28 mouse cellular contexts compared by ENCODE assay signal in the genomic region with DNA sequence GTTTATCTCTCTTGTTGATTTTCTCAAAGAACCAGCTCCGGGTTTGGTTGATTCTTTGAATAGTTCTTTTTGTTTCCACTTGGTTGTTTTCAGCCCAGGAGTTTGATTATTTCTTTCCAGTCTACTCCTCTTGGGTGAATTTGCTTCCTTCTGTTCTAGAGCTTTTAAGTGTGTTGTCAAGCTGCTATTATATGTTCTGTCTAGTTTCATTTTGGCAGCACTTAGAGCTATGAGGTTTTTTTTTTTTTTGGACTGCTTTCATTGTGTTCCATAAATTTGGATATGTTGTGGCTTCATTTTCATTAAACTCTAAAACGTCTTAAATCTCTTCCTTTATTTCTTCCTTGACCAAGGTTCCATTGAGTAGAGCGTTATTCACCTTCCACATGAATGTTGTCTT.
"Had no signal": no experiment of that assay in that cellular context is flagged by ENCODE, and none has a peak within 500 bp of the region (broad histone marks: within the 10 kb centered on the region; RNA-seq: fewer than 3 reads in every experiment).

No protein-coding gene starts in this region.

- H3K4me3 ChIP-seq: limb, embryonic 10.5 days; limb, embryonic 12.5 days; limb, embryonic 13.5 days; limb, embryonic 15.5 days; liver, embryonic 12.5 days; liver, embryonic 13.5 days; liver, embryonic 15.5 days; lung, embryonic 15.5 days; megakaryocyte, embryonic 14.5 days; midbrain, embryonic 10.5 days; midbrain, embryonic 12.5 days; midbrain, embryonic 13.5 days; midbrain, embryonic 15.5 days; myocyte; neural tube, embryonic 12.5 days had no signal

- H3K36me3 ChIP-seq: limb, embryonic 10.5 days; limb, embryonic 12.5 days; limb, embryonic 13.5 days; limb, embryonic 15.5 days; liver, embryonic 12.5 days; liver, embryonic 13.5 days; liver, embryonic 15.5 days; lung, embryonic 15.5 days; midbrain, embryonic 10.5 days; midbrain, embryonic 12.5 days; midbrain, embryonic 13.5 days; midbrain, embryonic 15.5 days; neural tube, embryonic 12.5 days had no signal

- H3K4me1 ChIP-seq: limb, embryonic 10.5 days; limb, embryonic 12.5 days; limb, embryonic 13.5 days; limb, embryonic 15.5 days; liver, embryonic 12.5 days; liver, embryonic 13.5 days; liver, embryonic 15.5 days; lung, embryonic 15.5 days; megakaryocyte, embryonic 14.5 days; midbrain, embryonic 10.5 days; midbrain, embryonic 12.5 days; midbrain, embryonic 13.5 days; midbrain, embryonic 15.5 days; neural tube, embryonic 12.5 days had no signal

- H3K27me3 ChIP-seq: limb, embryonic 12.5 days; limb, embryonic 13.5 days; limb, embryonic 15.5 days; liver, embryonic 12.5 days; liver, embryonic 13.5 days; liver, embryonic 15.5 days; lung, embryonic 15.5 days; megakaryocyte, embryonic 14.5 days; midbrain, embryonic 12.5 days; midbrain, embryonic 13.5 days; midbrain, embryonic 15.5 days; neural tube, embryonic 12.5 days had no signal

- H3K9me3 ChIP-seq: limb, embryonic 10.5 days; limb, embryonic 12.5 days; limb, embryonic 13.5 days; limb, embryonic 15.5 days; liver, embryonic 12.5 days; liver, embryonic 13.5 days; liver, embryonic 15.5 days; megakaryocyte, embryonic 14.5 days; midbrain, embryonic 10.5 days; midbrain, embryonic 12.5 days; midbrain, embryonic 13.5 days; midbrain, embryonic 15.5 days; neural tube, embryonic 12.5 days had no signal

- DNase-seq: left cerebral cortex, postnatal 4 days; liver; liver, embryonic 13.5 days; liver, postnatal 0 days; lung, adult 18-20 months; lung, adult 2 months; lung, embryonic 14.5 days; lung, postnatal 10 days; lung, postnatal 14 days; lung, postnatal 36 days; lung, postnatal 4 days; midbrain, embryonic 14.5 days had no signal

- H3K27ac ChIP-seq: limb, embryonic 10.5 days; limb, embryonic 12.5 days; limb, embryonic 13.5 days; limb, embryonic 15.5 days; liver, embryonic 12.5 days; liver, embryonic 13.5 days; liver, embryonic 14.5 days; liver, embryonic 15.5 days; lung, embryonic 15.5 days; macrophage; midbrain, embryonic 10.5 days; midbrain, embryonic 12.5 days; midbrain, embryonic 13.5 days; midbrain, embryonic 15.5 days; neural tube, embryonic 12.5 days had no signal

- H3K9ac ChIP-seq: limb, embryonic 12.5 days; limb, embryonic 13.5 days; limb, embryonic 15.5 days; liver, embryonic 12.5 days; liver, embryonic 13.5 days; liver, embryonic 14.5 days; liver, embryonic 15.5 days; liver, postnatal 0 days; lung, embryonic 14.5 days; lung, embryonic 15.5 days; midbrain, embryonic 12.5 days; midbrain, embryonic 13.5 days; midbrain, embryonic 15.5 days; neural tube, embryonic 12.5 days had no signal
